Mouse (Mus musculus): ENCODE data around the gene Ctnna2. TPM values are rescaled to one million over a fixed set of nuclear protein-coding genes. Genes with fewer than 3 reads are reported as not detected.

Gene Ctnna2
- polyA plus RNA-seq, 1 experiment from 2014 or later, result 1.7 TPM

GRCm38 (mm10) chr6:77101047-77101446, 878.5 kb downstream of the Ctnna2 start:
- no peaks in the 10 kb centered on the region for H3K27me3 ChIP-seq (ENCODE audit: low read depth, poor library complexity, severe bottlenecking)
- no peak overlapping the region for H3K4me3 ChIP-seq
- no peaks in the 10 kb centered on the region for H3K9me3 ChIP-seq (replicated peaks)
- H3K4me1 ChIP-seq, result no peaks in the 10 kb centered on the region
- H3K36me3 ChIP-seq, result no peaks in the 10 kb centered on the region
- 19% methylated on average over 1 of the region's 1 CpGs for WGBS
- no peak for DNase-seq (ENCODE audit: low spot score)
- no peak overlapping the region for H3K27ac ChIP-seq

GRCm38 (mm10) chr6:77098540-77098939, 881.0 kb downstream of the Ctnna2 start:
- DNase-seq (ENCODE audit: low spot score), result no peak
- Histone ChIP-seq H3K4me1 (no peaks in the 10 kb centered on the region), H3K27me3 (ENCODE audit: low read depth, poor library complexity, severe bottlenecking) (no peaks in the 10 kb centered on the region), H3K36me3 (no peaks in the 10 kb centered on the region), H3K4me3 (no peak overlapping the region), H3K9me3 (replicated peaks) (no peaks in the 10 kb centered on the region), H3K27ac (no peak overlapping the region)
- WGBS, result 93% methylated on average over 1 of the region's 1 CpGs

DNA sequence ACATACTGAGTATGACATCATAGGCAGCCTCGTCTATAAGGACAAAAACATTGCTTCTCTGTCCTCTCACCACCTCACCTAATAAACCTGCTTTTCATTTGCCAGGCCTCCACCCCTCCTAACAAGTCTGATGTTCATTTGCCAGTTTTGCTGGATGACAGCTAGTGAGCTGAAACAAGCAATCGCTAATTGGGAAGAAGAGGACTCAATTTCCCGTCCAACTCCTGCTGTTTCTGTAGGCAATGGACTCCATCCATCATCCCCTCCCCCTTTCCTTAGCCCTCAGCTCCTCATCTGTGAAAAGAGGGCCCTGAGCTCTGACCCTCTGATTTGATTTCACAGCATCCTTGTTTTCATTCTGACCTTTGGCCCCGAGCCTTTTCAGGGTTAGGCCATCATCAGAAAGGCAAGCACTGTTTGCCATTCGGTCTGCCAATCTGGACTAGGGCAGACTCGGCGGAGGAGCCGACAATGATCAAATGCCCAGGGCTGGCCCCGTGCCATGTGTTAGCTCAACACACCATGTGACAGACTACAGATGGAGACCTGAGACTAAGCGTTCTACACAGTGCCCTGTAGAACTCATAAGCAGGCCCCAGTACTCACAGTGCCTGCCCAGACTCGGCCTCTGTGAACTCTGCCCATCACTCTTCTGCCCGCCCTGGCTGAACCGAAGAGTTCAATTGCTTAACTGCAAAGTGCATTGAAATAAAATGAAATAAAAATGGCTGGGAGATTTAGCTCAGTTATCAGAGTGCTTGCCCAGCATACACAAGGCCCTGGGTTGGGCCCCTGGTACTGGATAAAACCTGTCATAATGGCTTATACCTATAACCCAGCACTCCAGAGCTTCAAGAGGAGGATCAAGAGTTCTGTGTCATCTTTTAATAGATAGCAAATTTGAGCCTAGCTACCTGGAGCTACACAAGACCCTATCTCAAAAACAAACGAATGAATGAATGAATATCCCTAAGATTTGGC, 903.8 kb downstream of the Ctnna2 start:
- peak; percentile 47 for DNase-seq (ENCODE audit: low spot score)
- H3K27ac ChIP-seq, result no peak overlapping the region

GRCm38 (mm10) chr6:77069595-77069994, 909.9 kb downstream of the Ctnna2 start:
- Histone ChIP-seq H3K27me3 (ENCODE audit: low read depth, poor library complexity, severe bottlenecking) (no peaks in the 10 kb centered on the region), H3K9me3 (replicated peaks) (no peaks in the 10 kb centered on the region), H3K4me1 (no peaks in the 10 kb centered on the region), H3K36me3 (no peaks in the 10 kb centered on the region), H3K27ac (no peak overlapping the region), H3K4me3 (no peak overlapping the region)
- 88% methylated on average over 3 of the region's 3 CpGs for WGBS
- DNase-seq (ENCODE audit: low spot score), result no peak

More for the DNA sequence above, 903.8 kb downstream of the Ctnna2 start:
- peaks cover 8% of the 10 kb centered on the region for H3K4me1 ChIP-seq
- H3K9me3 ChIP-seq (replicated peaks), result no peaks in the 10 kb centered on the region
- no peaks in the 10 kb centered on the region for H3K36me3 ChIP-seq
- no peak overlapping the region for H3K4me3 ChIP-seq
- 43% methylated on average over 14 of the region's 14 CpGs for WGBS
- H3K27me3 ChIP-seq (ENCODE audit: low read depth, poor library complexity, severe bottlenecking), result no peaks in the 10 kb centered on the region

GRCm38 (mm10) chr6:77050690-77051089, 928.8 kb downstream of the Ctnna2 start:
- 69% methylated on average over 3 of the region's 3 CpGs for WGBS
- Histone ChIP-seq H3K4me1 (no peaks in the 10 kb centered on the region), H3K27ac (no peak overlapping the region)

DNA sequence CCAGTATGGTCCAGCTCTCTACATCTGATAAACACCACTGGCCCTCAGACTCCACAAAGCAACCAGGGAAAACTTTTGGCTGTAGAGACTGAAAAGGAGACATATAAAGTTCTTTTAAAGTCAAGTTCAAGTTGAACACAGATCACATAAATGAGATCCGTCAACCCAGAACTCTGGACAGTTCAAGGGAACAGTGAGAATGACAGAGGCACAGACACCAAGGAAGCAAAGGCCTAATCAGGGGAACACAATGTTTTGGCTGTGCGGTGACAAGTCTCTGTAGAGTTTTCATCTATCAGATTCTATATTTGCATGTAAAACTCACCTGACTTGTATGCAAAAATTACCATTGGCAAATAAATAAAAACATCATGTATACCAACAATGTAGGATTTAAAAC, 929.3 kb downstream of the Ctnna2 start:
- WGBS, result 90% methylated on average over 2 of the region's 2 CpGs
- Histone ChIP-seq H3K9me3 (replicated peaks) (no peaks in the 10 kb centered on the region), H3K36me3 (no peaks in the 10 kb centered on the region), H3K27ac (no peak overlapping the region), H3K4me1 (no peaks in the 10 kb centered on the region), H3K27me3 (ENCODE audit: low read depth, poor library complexity, severe bottlenecking) (no peaks in the 10 kb centered on the region), H3K4me3 (no peak overlapping the region)
- no peak for DNase-seq (ENCODE audit: low spot score)

More at GRCm38 (mm10) chr6:77050690-77051089, 928.8 kb downstream of the Ctnna2 start:
- H3K36me3 ChIP-seq, result no peaks in the 10 kb centered on the region
- DNase-seq (ENCODE audit: low spot score), result no peak
- H3K9me3 ChIP-seq (replicated peaks), result no peaks in the 10 kb centered on the region
- no peaks in the 10 kb centered on the region for H3K27me3 ChIP-seq (ENCODE audit: low read depth, poor library complexity, severe bottlenecking)
- H3K4me3 ChIP-seq, result no peak overlapping the region

- no peaks in the 10 kb centered on the region for H3K4me1 ChIP-seq
Observed at GRCm38 (mm10) chr6:77047568-77047967, 931.9 kb downstream of the Ctnna2 start.

DNA sequence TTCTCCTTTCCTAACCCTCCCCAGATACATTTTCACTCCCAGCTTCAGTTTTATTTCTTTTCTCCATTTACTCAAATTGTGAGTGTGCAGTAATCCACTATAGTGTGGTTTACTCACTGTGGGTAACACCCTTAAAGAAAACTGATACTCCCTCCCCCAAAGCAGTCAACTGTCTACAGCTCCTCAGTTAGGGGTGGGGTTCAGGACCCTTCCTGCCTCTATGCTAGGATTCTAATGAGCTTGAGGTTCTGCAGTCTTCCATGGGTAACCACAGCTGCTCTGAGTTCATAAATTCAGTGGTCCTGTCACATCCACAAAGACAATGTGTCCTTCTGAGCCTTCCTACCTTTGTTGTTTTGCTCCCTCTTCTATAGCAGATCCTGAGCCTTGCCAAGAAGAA, 954.4 kb downstream of the Ctnna2 start:
- no peaks in the 10 kb centered on the region for H3K4me1 ChIP-seq
- H3K27me3 ChIP-seq (ENCODE audit: low read depth, poor library complexity, severe bottlenecking), result no peaks in the 10 kb centered on the region
- H3K27ac ChIP-seq, result no peak overlapping the region
- DNase-seq (ENCODE audit: low spot score), result no peak
- H3K36me3 ChIP-seq, result no peaks in the 10 kb centered on the region
- no peaks in the 10 kb centered on the region for H3K9me3 ChIP-seq (replicated peaks)
- H3K4me3 ChIP-seq, result no peak overlapping the region

More at GRCm38 (mm10) chr6:77047568-77047967, 931.9 kb downstream of the Ctnna2 start:
- no peaks in the 10 kb centered on the region for H3K27me3 ChIP-seq (ENCODE audit: low read depth, poor library complexity, severe bottlenecking)
- no peaks in the 10 kb centered on the region for H3K36me3 ChIP-seq
- 88% methylated on average over 1 of the region's 1 CpGs for WGBS
- no peak overlapping the region for H3K4me3 ChIP-seq
- no peaks in the 10 kb centered on the region for H3K9me3 ChIP-seq (replicated peaks)
- no peak for DNase-seq (ENCODE audit: low spot score)
- no peak overlapping the region for H3K27ac ChIP-seq

DNA sequence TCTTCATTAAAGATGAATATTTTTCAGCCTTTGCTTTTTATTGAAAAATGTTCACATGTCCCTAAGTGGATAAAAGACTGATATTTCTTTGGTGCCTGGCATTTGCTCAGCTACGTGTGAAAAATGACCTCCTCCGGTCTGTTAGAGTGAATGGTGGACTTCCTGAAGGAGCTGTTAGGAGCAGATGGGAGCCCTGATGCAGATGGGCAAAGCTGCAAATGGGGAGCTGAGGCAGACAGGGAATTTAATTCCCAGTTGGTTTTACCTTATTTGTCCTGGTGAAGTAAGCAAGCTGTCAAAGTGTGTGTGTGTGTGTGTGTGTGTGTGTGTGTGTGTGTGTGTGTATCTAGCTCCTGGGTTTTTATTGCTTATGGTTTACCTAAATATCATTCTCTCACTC, 966.3 kb downstream of the Ctnna2 start:
- no peaks in the 10 kb centered on the region for H3K36me3 ChIP-seq
- WGBS, result 72% methylated on average over 2 of the region's 2 CpGs

DNA sequence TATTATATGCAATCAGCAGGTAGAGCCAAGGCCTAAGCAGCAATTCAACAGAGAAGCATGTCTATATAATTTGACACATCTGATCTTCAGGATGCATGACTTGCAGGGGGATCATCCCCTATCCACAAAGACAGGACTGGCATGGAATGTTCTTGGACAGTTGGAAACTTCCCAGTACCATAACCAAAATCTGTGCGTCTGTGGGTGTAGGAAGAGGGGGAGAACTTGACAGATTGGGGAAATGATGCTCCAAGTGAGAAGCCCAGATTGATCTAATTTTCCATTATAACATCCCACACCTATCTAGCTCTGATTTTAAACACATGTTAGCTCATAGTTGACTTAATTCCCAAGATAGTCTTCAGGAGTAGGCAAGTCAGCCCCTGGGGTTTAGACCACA, 968.5 kb downstream of the Ctnna2 start:
- DNase-seq (ENCODE audit: low spot score), result no peak
- Histone ChIP-seq H3K27me3 (ENCODE audit: low read depth, poor library complexity, severe bottlenecking) (no peaks in the 10 kb centered on the region), H3K36me3 (no peaks in the 10 kb centered on the region), H3K4me1 (no peaks in the 10 kb centered on the region), H3K9me3 (replicated peaks) (no peaks in the 10 kb centered on the region), H3K4me3 (no peak overlapping the region), H3K27ac (no peak overlapping the region)
- WGBS, result 91% methylated on average over 1 of the region's 1 CpGs

More for the DNA sequence above, 966.3 kb downstream of the Ctnna2 start:
- H3K27ac ChIP-seq, result no peak overlapping the region
- no peak for DNase-seq (ENCODE audit: low spot score)
- H3K4me3 ChIP-seq, result no peak overlapping the region
- no peaks in the 10 kb centered on the region for H3K9me3 ChIP-seq (replicated peaks)
- no peaks in the 10 kb centered on the region for H3K27me3 ChIP-seq (ENCODE audit: low read depth, poor library complexity, severe bottlenecking)
- no peaks in the 10 kb centered on the region for H3K4me1 ChIP-seq

- Histone ChIP-seq H3K36me3 (no peaks in the 10 kb centered on the region), H3K27me3 (ENCODE audit: low read depth, poor library complexity, severe bottlenecking) (no peaks in the 10 kb centered on the region), H3K9me3 (replicated peaks) (no peaks in the 10 kb centered on the region), H3K4me3 (no peak overlapping the region), H3K27ac (no peak overlapping the region), H3K4me1 (no peaks in the 10 kb centered on the region)
- 73% methylated on average over 3 of the region's 3 CpGs for WGBS
- no peak for DNase-seq (ENCODE audit: low spot score)
Observed at GRCm38 (mm10) chr6:76992128-76992527, 987.4 kb downstream of the Ctnna2 start.

DNA sequence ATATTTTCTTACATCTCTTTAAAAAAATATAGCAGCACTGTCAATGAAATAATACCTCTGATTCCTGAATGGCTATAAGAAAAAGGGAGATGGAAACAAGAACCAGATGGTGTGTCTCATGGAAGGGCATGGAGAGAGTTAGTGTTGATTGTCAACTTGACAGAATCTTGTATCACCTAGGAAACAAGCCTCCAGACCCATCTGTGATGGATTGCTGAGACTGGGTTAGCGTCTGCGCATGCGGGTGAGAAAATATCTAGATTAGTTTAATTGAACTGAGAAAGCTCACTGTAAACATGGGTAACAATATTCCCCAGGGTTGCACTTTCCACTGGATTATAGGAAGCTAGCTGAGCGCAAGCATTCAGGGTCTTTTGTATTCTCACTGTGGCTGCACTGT, 994.7 kb downstream of the Ctnna2 start:
- no peak for DNase-seq (ENCODE audit: low spot score)
- Histone ChIP-seq H3K4me1 (no peaks in the 10 kb centered on the region), H3K27me3 (ENCODE audit: low read depth, poor library complexity, severe bottlenecking) (no peaks in the 10 kb centered on the region), H3K9me3 (replicated peaks) (no peaks in the 10 kb centered on the region), H3K36me3 (no peaks in the 10 kb centered on the region), H3K4me3 (no peak overlapping the region), H3K27ac (no peak overlapping the region)
- WGBS, result 49% methylated on average over 4 of the region's 4 CpGs

- Histone ChIP-seq H3K9me3 (replicated peaks) (no peaks in the 10 kb centered on the region), H3K4me1 (peaks cover 7% of the 10 kb centered on the region; the same call in 1 of the 2 replicates), H3K27me3 (ENCODE audit: low read depth, poor library complexity, severe bottlenecking) (no peaks in the 10 kb centered on the region), H3K27ac (no peak overlapping the region), H3K4me3 (no peak overlapping the region), H3K36me3 (no peaks in the 10 kb centered on the region)
- no peak for DNase-seq (ENCODE audit: low spot score)
- WGBS, result 96% methylated on average over 1 of the region's 1 CpGs
Observed at GRCm38 (mm10) chr6:76981651-76982050, 997.8 kb downstream of the Ctnna2 start.

Data from limb, embryonic 10.5 days (tissue).